Mouse (Mus musculus) mouse trophoblast stem cell (cell line): ENCODE results near the gene Olfr1367.
"Not testable (repeated sequence)": the region's sequence is repeated elsewhere in the genome, so short reads cannot be mapped to it uniquely, and the experiment has no call there.

Source experiments
- in situ Hi-C, 2 experiments: fragments of 300-500 bp; cut with MseI, MboI; formaldehyde crosslinking; loops; 2 replicates in 1 of 2; 3 replicates in 1 of 2; pipeline ENCODE4 v1.15.1; 2025

Olfr1367 gene

DNA sequence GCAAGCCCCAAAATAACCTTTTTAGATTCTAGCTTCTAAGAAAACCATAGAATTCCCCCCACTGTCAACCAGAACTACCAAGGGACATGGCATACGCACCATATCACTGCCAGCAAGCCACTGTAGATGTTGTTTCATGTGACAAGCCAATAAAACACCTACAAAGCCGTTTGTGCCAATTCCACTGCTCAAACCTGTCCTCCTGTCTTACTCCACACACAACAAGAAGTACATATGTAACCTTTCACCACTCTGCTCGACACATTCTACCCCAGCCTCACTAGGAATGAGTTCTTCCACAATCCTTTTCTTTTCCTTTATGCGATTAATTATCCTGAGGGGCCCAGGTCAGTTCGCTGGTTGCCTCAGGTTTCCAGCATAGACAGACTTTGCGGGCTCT, 48.9 kb downstream of the Olfr1367 start:
- in situ Hi-C loops, result no loop called here

DNA sequence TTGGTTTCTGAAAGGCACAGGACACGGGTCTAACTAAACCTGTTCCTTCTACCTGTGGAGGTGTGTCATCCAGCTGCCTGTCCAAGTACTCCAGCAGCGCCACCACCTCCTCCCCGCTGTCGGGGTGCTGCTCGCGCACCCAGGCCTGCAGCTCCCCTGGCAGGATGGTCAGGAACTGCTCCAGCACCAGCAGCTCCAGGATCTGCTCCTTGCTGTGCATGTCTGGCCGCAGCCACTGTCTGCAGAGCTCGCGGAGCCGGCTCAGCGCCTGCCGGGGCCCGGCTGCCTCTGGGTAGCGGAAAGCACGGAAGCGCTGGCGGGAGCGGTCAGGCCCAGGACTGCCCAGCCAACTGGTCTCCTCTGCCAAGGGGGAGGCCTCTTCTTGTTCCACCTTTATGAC, 49.3 kb downstream of the Olfr1367 start:
- in situ Hi-C loops, result not testable (repeated sequence)

DNA sequence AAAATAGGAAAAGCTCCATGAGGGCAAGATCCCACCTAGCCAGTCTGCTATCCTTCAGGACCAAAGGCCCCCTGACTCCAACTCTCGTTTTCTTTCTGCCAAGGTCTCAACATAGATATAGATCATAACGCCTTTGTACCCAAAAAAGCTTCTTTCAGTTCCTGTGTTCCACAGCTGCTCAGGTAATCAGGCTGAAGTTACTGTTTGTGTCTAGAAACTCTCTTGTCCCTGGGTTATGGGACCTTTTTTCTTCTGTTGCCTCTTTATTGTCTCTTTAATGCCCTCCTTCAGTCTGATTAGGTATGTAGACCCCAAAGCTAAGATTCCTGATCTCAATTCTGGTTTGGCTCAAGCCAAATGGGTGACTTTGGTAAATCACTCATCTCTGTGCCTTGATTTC, 50.8 kb downstream of the Olfr1367 start:
- in situ Hi-C loops, result no loop called here
